Mouse (Mus musculus): ENCODE measurements at regions not wholly inside any gene's neighbourhood (a gene's known extent, or its start where the extent isn't known, plus 50 kb on each side); places are given as distances from the start of the nearest gene placed in this dataset.

DNA sequence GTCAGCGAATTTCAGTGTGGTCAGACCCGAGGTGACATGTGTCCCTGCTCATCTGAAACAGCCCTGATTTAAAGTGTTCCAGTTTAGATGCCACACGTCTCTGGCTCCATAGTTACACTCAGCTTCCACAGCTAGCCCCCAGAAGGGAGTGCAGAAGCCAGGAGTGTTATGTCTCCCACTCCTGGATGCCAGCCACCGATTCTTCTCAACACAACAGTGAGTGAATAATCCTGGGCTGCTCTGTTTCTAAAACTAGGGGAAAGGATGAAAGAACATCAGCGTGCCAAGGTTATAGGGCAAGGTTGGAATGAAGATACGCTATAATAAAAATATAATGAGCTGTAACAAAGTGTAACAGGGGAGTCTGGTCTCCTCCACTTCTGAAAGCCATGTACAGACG, 51.5 kb upstream of the Stmnd1 start:
- peak; percentile 57 for DNase-seq

DNA sequence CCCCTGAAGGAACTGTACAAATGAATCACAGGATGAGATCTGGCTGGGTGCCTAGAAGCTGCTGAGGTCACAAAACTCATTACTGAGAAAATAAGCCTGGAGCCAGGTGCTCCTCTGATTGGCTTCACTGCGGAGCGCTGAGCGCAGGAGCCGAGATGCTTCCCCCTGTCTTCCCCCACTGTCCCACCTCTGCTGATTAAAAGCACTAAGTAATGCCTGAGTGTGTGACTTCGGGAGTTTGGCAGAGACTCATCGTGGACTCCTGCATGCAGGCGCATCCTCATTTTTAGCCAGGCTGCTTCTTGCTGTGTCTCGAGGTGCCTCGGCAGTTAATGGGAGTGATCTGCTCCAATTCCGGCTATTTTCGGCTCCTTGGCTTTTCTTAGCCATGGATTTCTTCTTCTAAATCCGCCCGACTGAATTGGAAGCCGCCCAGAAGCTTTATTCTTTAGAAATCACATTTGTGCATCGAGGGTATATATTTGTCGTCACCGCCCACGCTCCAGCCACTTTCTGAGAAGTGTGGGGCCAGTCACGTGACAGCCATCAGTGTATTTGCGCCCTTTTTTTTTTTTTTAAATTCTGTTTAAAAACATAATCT, 55.3 kb upstream of the Stmnd1 start:
- peak; percentile 39 for DNase-seq

DNA sequence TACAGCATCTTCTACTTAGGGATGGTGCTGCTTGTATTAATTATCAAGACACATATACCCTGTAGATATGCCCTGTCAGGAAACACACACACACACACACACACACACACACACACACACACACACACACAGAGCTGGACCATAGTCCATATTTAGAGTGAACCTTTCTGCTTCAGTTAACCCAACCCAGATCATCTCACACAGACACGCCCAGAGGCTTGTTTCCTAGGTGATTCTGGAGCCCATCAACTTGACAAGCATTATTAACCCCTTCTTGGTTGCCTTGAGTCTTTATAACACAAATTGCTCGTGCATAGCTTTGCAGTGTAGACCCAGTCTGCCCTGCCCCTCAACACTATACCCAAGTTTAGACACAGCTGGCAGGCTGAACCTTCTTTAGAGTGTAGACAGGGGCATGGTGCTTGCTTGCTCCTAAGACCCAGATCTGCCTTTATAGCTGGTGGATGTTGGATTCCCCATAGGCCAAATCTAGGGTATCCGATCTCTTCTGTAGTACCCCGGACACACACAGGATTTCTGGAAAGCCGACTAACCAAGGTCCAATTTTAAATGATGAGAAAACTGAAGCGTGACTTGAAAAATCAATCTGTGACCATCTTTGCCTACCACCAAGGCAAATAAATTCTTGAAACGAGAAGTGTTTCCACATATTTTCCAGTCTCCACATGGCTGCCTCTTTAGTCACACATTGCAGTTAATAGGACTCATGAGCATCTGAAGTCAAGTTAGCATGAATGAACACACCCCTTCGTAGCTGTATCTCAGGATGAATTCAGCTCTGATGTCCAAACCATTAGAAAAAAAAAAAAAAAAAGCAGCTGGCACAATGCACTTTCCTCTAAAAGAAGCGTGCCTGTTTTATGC, 56.3 kb upstream of the Stmnd1 start:
- no peak for DNase-seq

DNA sequence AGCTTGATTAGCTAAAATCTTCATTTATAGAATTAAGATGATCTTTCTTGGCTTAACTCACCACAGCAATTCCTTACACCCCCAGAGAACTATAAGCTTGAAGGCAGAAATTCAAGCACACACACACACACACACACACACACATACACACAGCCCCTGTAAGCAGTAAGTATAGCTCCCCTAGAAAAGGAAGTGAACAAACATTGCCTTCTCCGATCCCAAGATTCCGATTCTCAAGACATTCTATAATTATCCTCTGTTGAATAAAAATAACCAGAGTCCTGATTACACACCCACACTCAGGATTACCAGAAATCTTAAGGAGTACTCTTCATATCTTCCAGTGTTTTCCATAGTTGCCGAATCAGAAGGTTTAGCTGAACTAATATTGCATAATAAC, 70.0 kb upstream of the Stmnd1 start:
- no peak for DNase-seq

DNA sequence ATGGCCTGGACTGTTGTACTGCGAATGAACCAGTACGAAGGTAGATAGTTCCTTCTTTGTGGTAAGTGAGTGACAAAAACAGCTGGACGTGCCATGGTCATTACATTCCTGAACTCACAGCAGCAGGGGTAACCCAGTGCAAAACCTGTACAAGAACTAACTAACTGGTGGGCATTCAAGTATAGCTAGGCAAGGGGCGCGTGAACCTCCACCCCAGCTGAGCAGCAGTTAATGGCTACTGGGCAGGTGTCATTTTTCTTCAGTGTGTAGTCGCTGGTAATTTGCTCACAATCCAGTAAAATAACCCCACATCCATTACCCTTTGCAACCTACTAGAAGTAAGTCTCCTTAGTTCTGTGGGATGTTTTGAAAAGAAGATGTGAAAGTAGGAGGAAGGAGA, 70.9 kb upstream of the Stmnd1 start:
- no peak for DNase-seq

DNA sequence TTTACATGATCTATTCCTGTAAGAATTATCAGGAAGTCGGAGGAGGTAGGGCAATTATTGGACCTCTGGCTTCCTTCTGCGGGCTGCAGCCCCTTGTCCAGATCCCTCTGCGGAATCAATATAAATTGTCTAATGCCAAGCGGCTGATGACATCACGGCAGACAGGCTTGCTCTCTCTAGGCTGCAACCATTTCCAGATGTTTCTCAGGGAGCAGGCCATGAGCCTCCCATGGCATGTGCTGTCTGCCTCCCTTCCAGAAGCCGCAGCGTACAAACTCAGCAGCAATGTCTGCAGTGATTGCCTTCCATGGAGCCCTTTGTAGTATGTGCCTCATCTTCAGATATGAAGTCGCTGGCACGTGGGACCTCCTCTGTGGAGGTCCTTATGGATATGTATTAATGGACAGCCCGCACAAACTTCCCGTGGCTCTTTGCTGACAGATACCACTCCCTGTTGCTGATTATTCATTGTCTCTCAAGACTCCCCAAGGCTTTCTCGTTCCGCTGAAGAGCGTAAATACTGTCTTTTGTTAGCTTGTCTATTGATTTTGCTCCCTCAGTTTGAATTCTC, 72.4 kb upstream of the Stmnd1 start:
- DNase-seq = no peak

DNA sequence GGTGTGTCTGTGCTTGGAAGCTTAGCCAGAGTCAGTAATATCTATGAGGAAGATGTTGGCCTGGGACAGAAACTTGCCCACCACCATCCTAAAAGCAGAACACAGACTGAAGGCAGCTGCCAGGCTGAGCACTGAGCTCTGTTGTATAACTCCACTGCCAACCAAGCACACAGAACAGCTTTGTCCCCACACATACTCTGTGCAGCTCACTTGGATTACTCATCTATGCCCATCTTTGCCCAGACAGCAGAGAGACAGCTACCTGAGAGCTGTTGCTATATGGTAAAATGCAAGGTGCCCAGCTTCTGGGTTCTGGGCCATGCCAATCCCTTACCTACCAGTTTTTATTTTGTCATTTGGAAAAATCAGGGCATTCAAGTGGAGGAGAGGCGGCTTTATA, 80.4 kb upstream of the Stmnd1 start:
- no peak for DNase-seq

DNA sequence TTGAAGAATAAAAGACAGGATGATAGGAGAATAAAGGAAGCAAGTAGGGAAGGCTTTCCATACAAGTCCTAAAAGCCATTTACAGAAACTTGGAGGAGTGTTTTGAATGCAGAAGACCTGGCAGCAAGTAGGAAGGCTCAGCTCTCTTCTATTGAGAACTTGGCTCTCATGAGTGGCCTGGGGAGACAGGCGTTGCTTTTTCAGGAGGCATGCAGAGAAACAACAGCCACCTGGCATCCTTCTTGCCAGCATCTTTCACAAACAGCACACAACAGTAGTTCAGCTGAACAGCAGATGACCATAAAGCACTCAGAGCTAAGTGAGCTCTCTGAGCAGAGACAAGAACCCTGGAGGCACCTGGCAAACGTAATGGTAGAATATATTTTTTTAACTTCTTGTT, 83.8 kb upstream of the Stmnd1 start:
- no peak for DNase-seq

DNA sequence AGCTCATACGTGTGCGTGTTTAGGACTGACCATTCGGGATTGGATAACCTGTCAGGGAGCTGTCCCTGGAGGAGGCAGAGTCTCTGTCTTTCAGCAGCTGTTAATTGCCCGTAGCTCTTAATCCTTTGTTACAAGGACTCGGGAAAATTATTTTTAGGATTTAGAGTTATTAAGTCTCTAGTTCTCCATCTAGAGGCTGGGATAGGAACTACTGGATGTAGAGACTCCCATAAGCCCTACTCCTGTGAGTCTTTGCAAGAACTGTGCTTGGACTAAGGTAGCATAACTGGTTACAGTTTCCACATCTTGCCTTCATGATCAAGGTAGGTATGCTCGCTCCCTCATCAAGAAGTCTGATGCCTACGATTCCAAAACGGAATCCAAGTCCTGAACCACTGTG, 90.7 kb upstream of the Stmnd1 start:
- DNase-seq = peak; percentile 49

DNA sequence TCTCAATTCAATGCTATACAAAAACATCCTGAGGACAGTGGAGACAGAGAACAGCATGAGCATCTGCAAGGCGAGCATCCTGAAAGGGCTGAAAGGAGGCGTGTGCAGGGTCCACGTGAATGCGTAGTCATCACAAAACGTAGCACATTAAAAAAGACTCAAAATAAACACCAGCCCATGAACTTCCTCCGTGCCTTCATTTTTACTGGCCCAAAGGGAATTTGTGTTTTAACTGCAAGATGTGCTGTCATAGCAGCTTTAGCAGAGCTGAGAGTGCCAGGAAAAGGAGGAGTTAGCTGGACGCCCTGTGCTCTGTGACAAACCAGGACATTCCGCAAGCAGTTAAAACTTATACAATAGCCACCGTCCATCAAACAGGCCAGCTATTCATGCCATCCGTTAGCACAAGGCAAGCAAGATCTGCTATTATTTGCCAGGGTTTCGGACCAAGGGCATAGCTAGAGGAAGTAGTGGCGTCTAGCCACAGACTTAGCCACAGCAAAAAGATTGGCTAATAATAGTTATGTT, 92.9 kb upstream of the Stmnd1 start:
- peak; percentile 51 for DNase-seq

DNA sequence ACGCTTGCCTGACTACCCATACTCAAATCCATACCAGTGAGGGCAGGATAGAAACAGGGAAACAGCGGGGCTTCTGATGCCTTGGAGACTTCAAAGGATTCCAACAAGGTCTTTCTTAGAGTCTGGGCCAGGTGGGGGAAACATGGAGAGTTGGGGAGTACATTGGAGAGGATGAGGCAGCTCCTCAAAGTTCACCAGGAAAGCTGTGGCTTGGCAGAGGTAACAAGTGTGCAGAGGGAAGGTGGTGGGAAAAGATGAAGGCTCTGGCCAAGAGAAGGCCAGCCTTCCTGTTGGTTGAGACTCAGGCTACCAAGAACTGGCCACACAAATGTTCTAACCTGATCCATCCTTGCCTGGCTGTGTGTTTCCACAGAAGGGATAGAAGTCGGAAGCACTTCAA, 93.6 kb upstream of the Stmnd1 start:
- no peak for DNase-seq

DNA sequence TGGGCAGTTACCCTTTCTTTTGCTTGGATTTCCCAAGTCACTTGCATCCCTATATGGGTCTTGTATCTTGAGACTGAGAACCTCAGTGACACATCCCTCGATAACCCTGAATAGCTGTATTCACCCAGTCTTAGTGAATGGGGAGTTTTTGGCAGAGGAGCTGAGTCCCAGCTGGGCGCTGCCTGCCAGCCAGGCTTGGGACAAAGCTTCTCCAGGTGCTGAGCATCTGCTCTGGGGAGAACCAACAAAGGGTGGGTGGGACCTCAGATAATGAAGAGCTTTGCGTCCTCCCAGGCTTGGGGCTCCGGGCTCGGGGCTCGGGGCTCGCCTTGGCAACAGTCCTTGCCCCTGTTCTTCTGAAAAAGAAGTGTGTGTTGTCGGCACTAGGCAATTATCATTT, 100.4 kb upstream of the Stmnd1 start:
- peak; percentile 16 for DNase-seq

DNA sequence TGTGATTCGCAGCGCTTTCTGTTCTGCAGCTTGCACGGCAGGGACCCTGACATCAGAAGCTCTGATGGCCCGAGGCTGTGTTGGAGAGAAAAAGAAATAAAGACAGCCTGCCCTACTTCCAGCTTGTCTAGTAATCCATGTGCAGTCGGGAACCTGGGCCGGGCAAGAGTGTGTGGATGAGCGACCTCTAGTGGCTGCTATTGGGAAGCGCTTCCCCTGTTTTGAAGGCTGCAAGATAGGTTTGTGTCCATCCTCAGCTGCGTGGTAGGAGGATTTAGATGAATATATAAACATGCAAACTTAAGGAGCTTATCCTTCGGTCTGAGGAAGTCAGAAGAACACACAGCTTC, 111.5 kb upstream of the Stmnd1 start:
- DNase-seq = peak; percentile 82

DNA sequence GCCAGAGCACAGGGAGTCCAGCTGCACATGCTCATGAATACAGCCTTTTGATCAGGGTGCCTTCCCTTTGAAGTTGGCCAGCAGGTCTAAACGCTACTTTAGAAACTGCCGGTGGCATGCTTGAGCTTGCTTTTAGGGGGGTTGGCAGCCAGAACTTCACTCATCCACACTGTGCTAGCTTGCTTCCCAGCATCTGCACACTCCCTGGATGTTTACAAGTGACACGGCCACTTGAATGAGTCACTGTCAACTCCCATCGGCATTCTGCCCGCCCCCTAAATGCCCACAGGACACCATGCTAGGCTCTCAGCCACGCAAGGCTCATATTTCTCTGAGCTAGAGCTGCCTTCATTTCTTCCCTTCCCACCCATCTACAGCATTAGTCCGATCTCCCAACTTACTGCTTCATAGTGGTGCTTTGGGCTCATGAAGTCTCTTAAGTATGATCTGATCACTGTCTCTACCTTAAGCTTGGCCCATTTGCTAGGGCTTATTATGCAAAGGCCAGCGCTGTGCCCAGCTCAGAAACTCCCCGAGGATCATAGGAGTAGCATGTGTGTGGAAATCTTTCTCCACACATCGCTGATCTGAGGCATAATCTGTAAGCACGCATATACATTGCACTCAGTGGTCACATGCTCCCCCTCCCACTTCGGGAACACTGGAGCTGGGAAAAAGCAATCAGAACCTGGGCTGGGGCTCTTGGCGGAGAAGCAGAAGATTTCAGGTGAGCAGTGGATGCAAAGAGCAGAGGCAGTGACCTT, 112.1 kb upstream of the Stmnd1 start:
- peak; percentile 13 for DNase-seq

DNA sequence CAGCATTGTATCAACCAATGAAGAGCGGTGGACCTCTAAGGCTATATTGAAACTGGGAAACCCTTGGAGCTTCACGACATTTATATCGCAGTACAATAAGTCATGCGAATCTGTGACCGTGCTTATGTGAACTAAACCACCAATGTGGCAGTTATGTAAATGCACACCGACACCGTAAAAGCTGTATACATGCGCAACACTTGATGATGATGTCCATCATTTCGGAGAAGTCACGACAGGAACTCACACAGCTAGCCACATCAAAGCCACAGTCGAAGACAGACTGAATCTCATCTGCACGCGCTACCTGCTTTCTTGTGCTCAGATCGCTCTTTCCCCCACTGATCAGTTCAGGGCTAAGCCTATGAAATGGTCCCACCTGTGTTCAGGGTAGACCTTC, 114.2 kb upstream of the Stmnd1 start:
- DNase-seq = no peak

DNA sequence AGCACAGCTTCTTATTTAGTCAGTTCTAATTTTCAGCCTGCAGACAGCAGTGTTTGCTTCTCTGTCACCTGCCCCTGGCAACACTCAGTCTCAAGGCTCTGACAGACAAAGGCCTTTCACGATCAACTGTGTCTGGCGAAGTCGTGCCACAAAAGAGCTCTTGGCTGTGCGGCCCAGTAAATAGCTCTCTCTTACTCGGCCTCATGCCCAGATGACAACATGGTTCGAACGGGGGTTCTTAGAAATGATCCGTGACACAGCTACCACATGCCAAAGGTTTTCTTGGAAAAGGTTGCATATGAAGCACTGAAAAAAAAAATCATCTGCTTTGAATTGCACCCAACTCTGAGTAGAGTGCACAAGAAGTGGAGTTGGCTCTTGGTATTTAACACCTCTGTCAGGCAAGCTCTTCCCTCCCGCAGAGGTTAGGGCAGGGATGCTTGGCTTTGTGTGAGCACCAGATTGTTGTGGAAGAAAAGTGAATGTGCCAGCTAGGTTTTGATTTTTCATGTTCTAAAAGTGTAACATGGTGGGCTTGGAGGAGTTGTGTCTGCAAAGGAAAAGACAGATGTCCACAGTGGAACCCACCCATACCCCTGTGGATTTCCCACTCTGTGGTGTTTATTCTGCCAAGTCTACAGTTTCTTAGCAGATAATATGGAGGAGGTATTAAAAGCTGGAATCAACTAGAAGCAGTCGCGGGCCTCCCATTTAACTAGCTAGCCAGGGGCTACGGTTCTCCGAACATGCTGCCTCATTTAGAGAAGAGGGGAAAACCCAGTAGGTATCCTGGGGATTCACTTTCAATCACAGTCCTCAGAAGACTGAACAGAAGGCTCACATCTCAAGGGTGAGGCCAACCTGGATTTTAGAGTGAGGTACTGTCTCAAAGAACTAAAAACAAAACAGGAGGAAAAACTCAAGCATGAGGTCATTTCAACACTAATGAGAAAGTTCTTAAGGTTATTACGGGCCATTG, 120.0 kb upstream of the Stmnd1 start:
- no peak for DNase-seq

DNA sequence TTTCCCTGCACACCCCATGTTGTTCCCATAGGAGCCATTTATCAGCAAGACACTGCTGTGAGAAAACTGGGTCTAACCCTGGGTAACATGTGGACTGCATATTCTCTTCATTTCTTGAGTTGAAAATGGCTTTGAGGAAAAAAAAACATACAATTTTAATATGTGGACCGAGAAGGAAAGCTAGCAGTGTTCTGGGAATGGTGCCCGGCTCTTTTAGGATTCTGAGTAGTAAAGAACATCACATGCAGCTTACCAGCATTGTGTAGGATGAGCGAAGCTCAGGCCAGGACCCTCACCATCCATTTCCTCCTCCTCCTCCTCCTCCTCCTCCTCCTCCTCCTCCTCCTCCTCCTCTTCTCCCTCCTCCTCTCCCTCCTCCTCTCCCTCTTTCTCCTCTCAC, 133.5 kb upstream of the Stmnd1 start:
- no peak for DNase-seq

DNA sequence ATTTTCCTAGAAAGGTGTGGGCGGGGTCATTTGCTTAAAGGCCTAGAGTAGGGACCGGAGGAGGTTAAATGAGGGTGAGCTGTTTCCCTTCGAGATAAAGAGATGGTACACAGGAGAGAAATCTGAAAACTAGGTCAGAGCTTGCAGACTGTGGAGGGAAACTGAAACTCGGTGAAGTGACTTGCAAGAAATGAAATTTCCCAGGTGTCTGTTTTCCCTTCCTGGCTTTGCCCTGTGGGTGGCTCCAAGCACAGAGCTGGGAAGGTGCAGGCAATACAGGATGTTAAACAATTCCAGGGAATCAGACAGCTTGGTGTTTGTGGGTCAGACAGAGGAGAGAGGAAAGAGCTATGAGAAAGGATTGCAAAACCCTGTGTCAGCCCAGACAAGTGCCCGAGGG, 134.3 kb upstream of the Stmnd1 start:
- DNase-seq = no peak

DNA sequence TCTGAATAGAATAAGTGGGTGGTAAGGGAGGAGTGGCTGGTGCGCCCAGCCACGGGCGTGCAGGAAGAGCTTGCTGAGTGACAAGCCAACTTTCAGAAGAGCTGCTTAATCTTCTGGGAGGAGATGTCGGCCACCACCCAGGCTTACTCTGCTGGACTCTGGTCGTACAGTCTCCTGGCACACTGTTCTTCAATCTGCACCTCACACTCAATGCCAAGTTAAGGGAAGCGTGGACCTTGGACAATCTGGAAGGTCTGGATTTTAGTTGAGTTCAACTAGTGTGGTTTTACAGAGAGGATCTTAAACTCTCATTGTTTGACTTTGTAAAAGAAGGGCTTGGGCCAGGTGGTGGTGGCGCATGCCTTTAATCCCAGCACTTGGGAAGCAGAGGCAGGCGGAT, 138.1 kb upstream of the Stmnd1 start:
- DNase-seq = no peak

DNA sequence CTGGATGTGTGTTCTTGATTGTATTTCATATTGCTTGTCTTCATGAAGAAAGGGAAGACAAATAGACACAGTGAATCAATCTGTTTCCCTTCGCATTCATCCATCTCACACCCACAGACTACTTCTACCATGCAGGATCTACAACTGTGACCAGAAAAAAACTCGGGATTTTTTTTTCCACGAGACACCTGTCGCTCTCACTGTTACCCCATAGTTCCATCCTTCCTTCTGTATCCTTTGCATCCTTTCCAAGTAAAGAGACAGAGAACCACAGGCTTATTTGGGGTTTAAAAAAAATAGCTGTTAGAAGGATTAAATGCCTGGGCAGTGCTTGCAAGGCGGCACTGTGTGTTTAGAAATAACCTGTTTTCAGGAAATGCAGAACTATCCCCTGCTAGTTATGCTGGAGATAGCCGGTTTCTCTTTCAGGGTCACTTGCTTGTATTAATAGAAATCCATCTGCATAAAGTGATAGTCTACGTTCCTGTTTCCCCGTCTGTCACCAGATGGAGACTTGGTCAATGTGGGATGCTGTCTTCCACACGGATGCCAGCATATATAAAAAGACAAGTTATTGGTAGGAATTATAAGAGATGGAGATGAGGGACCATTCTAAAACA, 144.2 kb upstream of the Stmnd1 start:
- no peak for DNase-seq

DNA sequence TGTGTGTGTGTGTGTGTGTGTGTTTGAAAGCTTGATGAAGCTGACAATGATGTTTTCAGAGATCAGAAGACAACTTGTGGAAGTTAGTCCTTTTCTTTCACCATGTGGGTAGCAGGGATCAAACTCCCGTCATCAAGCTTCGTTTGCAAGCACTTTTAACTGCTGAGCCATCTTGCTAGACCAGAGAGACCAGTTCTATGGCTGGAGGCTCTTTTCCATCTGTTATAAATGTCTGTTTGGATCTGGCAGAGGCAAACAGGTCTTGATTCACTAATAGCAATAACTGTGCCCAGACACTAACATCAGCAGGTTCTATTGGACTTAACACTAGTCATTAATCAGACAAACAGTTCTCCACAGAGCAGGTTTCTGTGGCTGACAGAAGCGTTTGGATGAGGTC, 150.1 kb upstream of the Stmnd1 start:
- no peak for DNase-seq

DNA sequence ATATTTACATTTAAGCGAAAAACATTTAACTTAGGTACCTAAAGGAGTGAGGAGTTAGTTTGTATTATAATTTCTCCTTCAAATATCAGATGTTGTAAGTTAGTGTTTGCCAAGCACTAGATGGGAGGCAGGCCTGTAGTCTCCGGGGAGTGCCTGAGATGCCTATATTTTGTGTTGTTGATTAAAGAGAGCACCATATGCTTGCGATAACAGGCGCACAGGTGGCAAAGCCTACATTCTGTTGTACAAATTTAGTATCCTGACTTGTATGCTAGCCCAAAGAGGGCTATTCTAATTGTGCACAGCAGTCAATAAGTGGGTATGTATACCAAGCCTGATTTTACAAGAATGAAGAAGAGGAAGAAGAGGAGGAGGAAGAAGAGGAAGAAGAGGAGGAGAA, 151.8 kb upstream of the Atxn1 start:
- no peak for DNase-seq

Data from lung, postnatal 10 days (tissue).